Mouse (Mus musculus) common myeloid progenitor, adult 5-6 weeks (primary cell): ENCODE data around the gene Map3k7cl. TPM values are rescaled to one million over a fixed set of nuclear protein-coding genes. Genes with fewer than 3 reads are reported as not detected.
A peak's percentile ranks its signal among the peaks of the same experiment; 100 is the strongest.

Experiments
- ATAC-seq: replicated peaks from 2 replicates; pipeline ENCODE4 v1.8.0; 2016; ENCODE audit warnings: low read depth, mild to moderate bottlenecking, moderate TSS enrichment, inconsistent platforms; ENCODE audit not compliant: poor library complexity, severe bottlenecking
- total RNA-seq: library from RNA; stranded (forward); fragments of 200-1000, 187-1606 nt; gene quantifications from 2 replicates; pipeline ENCODE4 v1.2.3, GENCODE M21; 2017

The Map3k7cl gene
- total RNA-seq, 1 experiment from 2014 or later = not detected

DNA sequence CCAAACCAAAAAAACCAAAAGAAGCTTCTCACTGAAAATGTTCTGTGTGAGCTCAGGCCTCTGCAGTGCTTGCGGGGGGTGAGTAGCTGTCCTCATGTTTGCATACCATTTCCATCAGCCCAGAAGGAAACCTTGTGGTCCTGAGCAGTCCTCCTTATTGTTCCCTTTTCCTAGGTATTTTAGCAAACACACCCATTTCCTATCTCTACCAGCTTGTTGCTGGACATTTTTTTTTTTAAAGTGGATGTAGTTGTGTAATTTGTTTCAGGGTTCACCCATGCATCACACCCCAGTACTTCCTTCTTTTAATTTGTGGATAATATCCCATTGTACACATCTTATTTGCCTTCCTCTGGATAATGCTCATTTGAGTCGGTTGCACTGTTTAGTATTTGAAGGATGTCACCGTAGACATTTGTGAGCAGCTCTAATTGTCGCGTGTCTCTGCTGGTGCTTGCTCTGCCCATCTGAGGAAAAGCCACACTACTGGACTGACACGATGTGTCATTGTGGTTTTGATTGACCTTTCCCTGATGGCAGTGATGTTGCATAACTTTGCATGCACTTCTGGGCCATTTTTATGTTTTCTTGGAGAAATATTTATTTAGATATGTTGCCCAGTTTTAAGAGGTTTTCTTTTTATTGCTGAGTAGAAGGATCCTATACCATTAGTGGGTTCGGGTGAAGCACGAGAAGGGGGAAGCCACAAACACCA, 32.6 kb downstream of the Map3k7cl start:
- peak; percentile 76 for ATAC-seq

DNA sequence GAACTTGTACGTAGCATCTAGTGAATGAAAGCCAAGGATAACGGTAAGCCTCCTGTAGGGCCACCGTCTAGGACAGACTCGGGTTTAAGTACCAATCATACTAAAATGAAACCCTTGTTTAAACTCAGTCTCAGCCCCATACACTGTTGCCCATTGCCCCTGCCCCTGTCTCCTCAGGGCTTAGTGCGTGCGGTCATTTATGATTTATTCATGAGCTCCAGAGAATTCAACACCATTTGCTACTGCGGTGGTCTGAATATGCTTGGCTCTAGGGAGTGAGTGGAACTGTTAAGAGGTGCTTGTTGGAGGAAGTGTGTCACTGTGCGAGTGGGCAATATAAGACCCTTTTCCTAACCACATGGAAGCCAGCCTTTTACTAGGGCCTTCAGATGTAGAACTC, 34.7 kb downstream of the Map3k7cl start:
- no peak for ATAC-seq

DNA sequence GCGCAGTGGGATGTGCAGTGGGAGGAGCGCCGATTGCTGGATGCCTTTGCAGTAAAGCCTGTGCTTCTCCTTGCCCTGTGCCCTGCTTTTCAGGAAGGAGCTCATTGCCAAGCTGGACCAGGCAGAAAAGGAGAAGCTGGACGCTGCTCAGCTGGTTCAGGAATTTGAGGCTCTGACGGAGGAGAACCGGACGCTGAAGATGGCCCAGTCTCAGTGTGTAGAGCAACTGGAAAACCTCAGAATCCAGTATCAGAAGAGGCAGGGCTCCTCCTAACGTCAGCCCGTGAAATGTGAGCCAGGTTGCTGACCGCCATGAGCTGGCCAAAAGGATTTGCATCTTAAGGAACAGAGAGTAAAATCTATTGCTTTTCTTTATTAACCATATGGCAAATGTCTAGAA, 41.0 kb downstream of the Map3k7cl start:
- no peak for ATAC-seq

DNA sequence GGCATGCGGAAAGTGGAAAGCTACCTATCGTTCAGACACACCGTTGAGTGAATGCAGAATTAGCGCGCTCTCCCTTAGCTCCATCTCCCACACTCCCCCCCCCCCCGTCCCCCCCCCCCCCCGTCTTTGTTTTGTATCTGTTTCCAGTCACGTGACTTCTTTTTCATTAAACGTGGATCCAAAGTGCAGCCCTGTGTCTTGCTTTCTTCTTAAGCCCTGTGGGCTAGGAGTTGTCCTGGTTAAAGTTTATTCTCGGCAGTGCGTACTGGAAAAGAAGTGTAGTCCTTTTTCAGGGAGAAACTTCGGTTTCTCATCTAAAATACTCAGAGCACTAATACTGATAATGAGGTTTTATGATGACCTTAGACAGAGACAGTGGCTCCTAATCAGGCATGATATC, 42.0 kb downstream of the Map3k7cl start:
- no peak for ATAC-seq

DNA sequence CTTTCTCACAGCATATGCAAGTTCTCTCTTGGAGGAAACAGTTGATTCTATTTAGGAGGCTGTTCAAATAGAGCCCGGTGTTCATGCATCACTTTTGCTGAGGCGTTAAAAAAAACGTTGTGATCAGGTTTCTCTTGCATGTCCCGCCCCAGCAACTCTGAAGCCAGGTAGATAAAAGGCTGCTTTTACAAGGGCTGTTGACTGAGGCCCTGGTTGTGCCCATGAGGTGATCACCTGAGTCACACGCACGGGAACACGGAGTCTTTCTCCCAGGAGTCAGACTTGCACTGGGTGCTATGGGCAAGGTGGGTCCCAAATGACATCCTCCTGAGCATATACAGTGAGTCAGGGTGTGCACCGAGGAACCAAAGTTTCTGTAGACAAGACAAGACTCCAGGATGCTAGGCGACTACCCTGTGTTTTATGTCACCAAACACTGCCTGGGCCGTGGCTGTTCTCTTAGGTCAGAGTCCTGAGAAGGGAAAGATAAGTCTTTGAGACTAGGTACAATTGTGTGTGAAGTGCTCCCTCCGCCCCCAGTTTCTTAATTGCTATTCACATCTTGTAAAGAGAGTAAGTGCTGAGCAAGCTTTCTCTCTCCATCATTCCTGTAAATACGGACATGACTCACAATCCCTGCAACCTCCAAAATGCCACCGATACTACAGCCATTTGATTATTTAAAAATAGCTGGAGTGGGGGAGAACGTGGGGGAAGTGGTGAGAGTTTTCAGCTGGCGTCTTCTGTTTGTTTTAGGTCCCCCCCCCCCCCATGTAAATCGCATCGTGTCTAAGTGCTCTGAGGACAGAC, 49.8 kb downstream of the Map3k7cl start:
- no peak for ATAC-seq

DNA sequence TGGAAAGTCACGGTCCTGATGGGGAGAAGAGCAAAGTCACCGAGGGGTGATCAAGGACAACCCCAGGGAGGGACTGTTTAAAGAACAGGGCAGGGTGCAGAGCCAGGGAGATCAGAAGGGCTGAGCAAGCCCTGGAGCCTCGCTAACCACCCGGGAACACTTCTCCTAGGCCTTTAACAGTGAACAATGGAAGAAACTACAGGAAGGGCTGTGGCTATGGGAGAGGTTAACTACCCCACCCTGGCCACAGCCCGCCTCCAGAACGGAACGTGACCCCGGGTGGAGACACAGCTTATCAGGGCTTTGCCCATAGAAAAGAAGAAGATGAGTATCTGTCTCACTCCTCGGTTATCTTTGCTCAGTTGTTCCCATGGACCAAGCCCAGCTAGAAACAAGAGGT, 50.9 kb downstream of the Map3k7cl start:
- no peak for ATAC-seq

DNA sequence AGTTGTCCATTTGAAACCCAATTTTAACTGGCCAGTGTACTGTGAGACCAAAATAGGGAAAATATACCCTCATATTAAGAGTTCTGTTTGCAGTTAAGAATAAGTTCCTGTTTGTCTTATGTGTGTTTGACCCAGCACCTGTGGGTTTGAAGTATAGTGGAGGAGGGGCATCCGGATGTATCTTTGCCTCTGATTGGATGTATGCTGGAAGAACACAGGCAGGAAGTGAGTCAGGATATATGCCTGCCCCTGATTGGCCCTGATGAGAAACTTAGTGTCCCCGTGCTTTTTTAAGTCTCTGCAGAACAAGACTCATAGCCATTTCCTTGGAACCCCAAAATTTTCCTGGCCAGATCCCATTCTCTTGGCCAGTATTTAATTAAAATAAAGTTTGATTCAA, 51.8 kb downstream of the Map3k7cl start:
- ATAC-seq = peak; percentile 59; the same call in 1 of the 2 replicates

DNA sequence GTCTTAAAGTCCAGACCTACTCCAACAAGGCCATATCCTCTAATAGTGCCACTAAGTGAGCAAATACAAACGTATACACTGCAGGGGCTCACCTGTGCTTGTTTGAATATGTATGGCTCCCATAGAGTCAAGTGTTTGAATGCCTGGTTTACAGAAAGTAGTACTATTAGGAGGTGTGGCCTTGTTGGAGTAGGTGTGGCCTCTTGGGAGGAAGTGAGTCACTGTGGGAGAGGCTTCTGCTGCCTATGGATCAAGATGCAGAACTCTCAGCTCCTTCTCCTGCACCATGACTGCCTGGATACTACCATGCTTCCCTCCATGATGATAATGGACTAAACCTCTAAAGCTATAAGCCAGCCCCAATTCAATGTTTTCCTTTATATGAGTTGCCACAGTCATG, 54.3 kb downstream of the Map3k7cl start:
- no peak for ATAC-seq

DNA sequence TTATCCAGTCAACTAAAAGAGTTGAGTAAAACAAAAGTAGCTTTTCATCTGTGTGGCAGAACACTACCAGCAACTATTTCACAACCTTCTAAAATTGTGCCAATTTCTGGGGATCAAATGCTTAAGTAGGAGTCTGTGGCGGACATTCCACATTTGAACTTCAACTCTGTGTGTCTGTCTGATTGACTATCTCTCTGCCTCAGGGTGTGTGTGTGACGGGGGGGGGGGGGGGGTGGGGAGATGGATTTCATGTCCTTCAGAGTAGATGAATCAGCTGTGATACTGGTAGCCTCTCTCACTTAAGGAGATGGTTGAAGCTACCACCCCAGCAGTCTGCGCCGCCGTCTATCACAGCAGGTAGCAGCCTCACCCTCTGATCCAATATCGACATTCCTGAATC, 54.8 kb downstream of the Map3k7cl start:
- no peak for ATAC-seq

DNA sequence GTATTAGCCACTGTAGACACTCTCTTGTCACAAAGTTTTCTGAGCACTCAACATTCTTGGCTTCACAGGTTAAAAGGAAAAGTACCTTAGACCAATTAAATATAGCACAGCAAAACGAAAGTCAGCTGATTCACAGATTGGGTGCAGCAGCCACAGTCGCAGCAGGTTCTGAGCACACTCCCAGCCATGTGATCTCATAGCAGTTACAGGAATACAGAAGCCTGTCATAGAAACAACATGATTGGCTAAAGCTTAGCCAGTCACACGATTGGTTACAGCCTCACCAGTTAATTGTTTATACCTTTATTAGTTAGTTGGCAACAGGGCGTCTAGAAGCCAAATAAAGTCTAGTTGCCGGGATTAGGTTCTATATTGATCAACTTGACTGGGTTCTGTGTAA, 57.0 kb downstream of the Map3k7cl start:
- no peak for ATAC-seq

DNA sequence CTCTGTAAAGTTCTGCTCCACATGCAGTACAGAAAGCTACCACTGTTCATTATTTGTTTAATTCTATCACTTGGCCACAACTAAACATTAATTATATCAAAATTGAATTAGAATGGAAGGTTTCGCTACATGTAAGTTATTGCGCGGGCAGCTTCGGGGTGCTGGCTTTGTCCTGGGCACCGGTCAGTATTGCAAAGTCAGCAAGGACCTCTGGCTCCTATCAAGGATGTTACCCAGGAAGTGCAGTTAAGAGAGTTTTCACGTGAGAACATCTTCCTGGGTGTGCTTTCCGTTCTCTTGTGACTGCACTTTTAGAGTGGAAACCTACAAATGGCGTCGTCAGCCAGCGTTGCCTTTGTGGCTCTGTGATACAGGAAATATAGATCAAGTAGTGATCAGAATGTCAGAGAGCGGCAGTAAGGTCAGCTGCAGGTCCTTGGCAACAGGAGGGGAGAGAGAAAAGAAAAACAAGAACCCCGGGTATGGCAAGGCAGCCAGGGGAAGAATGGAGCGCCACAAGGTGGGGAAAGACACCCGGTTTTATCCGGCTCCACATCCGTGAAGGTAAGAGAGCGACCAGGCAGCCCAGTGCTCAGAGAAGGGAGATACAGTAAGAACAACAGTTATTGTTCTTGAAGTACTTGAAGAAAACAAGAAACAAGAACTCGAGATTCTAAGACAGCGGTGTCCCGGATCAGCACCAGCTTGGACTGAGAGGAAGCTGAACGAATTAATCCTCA, 57.6 kb downstream of the Map3k7cl start:
- 0 out of 2 replicates have a peak, but pooled peaks have one; percentile 8 for ATAC-seq

DNA sequence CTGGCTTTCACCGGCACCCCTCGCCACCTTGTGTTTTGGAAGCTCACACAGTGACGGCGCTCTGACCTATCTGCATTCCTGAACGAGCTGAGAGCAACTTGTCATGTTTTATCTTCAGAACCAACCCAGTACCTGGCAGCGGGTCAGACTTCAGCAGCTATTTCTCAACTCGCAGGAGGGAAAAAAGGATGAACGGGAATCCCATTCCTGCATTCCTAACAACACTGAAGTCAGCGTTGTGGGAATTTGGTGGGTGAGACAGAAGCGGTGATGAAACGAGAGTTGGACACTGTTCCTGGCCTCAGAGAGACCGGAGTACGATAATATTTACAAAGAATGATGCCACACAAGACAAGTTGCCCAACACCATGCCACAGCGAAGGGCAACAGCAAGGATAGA, 58.3 kb downstream of the Map3k7cl start:
- no peak for ATAC-seq

DNA sequence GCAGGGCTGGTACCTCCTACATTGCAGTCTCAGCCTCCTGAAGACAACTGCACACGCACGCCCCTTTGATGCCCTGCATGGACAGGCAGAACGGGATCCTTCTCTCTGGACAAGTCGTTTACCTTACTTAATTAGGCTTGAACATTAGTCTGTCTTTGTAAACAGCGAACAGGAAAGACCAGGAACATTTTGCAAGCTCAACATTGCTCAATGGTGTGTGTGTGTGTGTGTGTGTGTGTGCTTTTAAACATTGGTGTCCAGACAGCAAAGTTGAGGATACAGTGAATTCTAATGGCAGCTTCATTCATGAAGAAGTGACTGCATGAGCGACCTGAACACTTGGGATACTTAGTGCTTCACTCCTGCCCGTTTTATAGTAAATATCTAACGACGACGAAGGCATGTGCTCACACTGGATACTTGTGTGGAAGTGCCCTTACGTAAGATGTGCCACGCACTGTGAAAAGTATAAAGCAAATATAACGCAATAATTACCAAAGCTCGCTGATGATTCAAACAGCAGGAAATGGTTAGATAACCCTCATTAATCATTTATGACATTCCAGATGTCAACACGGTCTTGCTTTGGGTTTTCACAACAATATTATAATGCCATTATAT, 59.2 kb downstream of the Map3k7cl start:
- peak; percentile 48; the same call in 1 of the 2 replicates for ATAC-seq

DNA sequence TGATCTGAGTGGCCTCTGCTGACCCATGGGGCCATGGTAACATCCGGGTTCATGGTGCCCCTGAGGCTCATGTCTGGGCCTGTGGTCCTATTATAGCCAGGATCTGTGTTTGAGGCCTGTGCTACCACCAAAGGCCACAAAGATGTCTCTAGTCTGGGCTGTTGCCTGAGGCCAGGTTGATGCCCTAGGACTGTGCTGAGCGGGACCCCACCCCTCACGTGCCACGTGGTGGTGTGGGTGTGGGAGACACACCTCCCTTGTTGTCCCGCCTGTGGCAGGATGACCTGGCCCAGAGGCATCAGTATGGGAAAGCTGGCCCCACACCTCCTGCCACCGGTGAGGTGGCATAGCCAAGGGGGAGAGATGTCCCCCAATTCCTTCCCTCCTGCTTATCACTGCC, 64.2 kb downstream of the Map3k7cl start:
- ATAC-seq = no peak

DNA sequence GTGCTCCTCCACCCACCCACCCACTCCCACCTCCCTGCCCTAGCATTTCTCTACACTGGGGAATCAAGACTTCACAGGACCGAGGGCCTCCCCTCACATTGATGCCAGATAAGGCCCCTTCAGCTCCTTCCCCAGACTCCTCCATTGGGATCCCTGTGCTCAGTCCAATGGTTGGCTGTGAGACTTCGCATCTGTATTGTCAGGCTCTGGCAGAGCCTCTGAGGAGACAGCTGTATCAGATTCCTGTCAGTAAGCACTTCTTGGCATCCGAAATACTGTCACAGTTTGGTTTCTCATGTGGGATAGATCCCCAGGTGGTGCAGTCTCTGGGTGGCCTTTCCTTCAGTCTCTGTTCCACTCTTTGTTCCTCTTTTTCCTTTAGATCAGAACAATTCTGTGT, 68.1 kb downstream of the Map3k7cl start:
- no peak for ATAC-seq

DNA sequence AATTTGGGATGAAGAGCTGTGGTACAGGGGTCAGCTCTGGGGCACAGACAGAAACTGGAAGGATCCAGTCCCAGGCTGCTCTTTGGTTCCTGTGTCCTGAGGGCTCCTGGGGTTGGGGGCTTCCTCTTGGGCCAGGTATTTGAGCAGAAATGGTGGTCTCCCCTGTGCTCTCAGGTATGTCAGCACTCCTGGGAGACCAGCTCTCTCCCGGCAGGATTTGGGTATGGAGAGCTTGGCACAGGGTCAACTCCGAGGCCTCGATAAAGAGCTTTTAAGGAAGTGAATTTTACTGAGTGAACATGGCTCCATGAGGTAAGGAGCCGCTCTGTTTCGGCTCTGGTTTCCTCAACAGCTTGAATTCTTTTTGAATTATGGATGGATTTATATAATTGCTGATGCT, 70.8 kb downstream of the Map3k7cl start:
- ATAC-seq = no peak

DNA sequence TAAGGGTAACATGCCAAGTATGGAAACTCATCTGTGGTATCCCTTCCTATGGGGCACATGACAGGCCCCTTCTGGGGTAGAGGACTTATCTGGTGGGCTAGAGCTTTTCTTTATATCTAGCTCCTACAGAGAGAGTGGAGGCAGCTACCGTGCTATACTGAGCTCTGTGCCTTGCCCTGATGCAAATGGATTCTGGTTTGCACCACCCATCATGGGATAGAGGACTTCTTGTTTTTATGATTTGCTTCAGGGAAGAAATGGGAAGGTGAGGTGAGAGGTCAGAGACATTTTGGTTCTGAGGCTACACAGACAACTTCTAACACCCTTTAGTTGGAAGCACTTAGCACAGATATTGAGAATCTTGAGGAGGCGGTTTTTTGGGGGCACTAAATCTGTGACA, 71.8 kb downstream of the Map3k7cl start:
- peak; percentile 21 for ATAC-seq

DNA sequence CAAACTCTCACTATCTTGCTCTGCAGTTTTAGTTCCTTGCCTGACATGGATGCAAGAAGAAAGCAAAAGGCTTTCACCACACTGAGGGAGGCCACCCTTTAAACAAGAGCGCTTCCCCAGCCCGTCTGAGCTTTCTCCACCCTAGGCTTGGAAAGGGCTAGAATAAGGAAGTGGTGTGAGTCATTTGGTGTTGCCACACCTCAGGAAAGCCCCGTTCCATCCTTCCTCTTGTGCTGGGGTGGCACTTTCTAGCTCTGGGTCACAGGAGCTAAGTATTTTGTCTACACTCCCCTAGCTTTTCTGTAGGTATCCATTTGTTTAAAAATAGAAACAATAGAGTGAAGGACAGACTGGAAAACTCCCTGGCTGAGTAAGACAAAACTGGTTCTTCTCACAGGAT, 72.2 kb downstream of the Map3k7cl start:
- ATAC-seq = peak; percentile 100

DNA sequence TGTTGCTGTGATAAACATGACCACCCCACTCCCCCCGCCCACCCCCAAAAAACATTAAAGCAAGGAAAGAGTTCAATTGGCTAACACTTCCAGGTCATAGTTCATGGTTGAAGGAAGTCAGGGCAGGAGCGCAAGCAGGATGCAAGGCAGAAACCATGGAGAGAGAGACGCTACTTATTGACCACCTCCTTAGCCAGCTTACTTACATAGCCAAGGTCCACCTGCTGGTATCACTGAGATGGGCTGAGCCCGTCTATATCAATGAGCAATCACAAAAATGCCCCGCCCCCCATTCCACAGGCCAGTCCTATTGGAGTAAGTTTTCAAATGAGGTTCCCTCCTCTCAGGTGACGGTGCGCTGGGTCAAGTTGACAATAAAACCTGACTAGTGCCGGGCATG, 72.7 kb downstream of the Map3k7cl start:
- ATAC-seq = no peak

DNA sequence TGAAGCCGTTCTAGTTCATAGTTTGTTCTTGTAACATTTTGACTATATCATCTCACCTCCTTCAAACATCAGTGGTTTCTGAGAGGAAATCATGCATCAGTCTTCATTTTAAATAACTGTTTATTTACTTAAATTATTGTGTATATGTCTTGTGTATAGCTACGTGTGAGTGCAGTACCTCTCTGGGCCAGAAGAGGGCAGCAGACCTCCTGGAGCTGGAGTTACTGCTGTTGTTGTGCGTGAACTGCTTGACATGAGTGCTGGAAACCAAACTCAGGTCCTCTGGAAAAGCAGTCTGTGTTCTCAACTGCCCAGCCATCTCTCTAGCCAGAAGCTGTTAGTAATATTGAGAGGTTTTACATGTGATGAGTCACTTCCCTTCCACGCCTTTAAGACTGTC, 73.6 kb downstream of the Map3k7cl start:
- ATAC-seq = no peak
